14 mouse cellular contexts compared by ENCODE assay signal in genomic region chr4:136259916-136260315, GRCm38 (mm10). TPM values are rescaled to one million over a fixed set of nuclear protein-coding genes. Genes with fewer than 3 reads are reported as not detected.
DNase-seq lines count a peak whose midpoint lies in the region; ATAC-seq and TF ChIP-seq lines count a peak whose summit lies in the region.
"Had no signal": no experiment of that assay in that cellular context is flagged by ENCODE, and none has a peak within 500 bp of the region (broad histone marks: within the 10 kb centered on the region; RNA-seq: fewer than 3 reads in every experiment).

No protein-coding gene starts in this region.

- H3K4me3 ChIP-seq in gastrocnemius, adult 2 months = no peak overlapping the region
- H3K4me3 ChIP-seq in heart, embryonic 14.5 days (ENCODE audit: control insufficient read depth in 1 of 2, insufficient read depth in 1 of 2, low read depth in 1 of 2, low read length in 2 of 2) = no peak overlapping the region
- H3K4me3 ChIP-seq in heart, embryonic 11.5 days (ENCODE audit: low read depth, low read length) = no peak overlapping the region
- no peak overlapping the region for H3K4me3 ChIP-seq in liver, adult 2 months (ENCODE audit: insufficient read depth, low read depth, low read length)
- no peak overlapping the region for H3K4me3 ChIP-seq in liver, embryonic 11.5 days (ENCODE audit: low read depth, low read length)
- no peak overlapping the region for H3K4me3 ChIP-seq in ES-E14 (ENCODE audit: insufficient read depth in 1 of 2, low read depth in 1 of 2, low read length in 2 of 2, poor library complexity in 1 of 2, severe bottlenecking in 1 of 2)
- H3K4me3 ChIP-seq: embryonic facial prominence, embryonic 15.5 days; forebrain, embryonic 15.5 days; heart, embryonic 10.5 days; hindbrain, embryonic 15.5 days had no signal

- 58% methylated on average over 3 of the region's 3 CpGs for WGBS in heart, embryonic 14.5 days
- 62% methylated on average over 3 of the region's 3 CpGs for WGBS in heart, embryonic 11.5 days (ENCODE audit: insufficient replicate concordance)
- WGBS in liver, adult 2 months = 65% methylated on average over 3 of the region's 3 CpGs
- 62% methylated on average over 3 of the region's 3 CpGs for WGBS in liver, embryonic 11.5 days

- H3K4me1 ChIP-seq in heart, embryonic 14.5 days (ENCODE audit: control insufficient read depth in 2 of 2, insufficient read depth in 2 of 2, low read length in 2 of 2) = peaks cover 11 to 15% of the 10 kb centered on the region in 2 experiments; a peak in 3 of 4 replicates
- H3K4me1 ChIP-seq in heart, embryonic 11.5 days (ENCODE audit: control insufficient read depth, insufficient read depth, low read length) = peaks cover 5% of the 10 kb centered on the region; the same call in 1 of the 2 replicates
- peaks cover 10% of the 10 kb centered on the region for H3K4me1 ChIP-seq in liver, adult 2 months (ENCODE audit: control insufficient read depth, insufficient read depth, low read length)
- H3K4me1 ChIP-seq in liver, embryonic 11.5 days (replicated peaks; ENCODE audit: control insufficient read depth, insufficient read depth, low read length) = peaks cover 9% of the 10 kb centered on the region
- H3K4me1 ChIP-seq in ES-E14 (ENCODE audit: control insufficient read depth in 2 of 2, insufficient read depth in 2 of 2, low read length in 2 of 2, poor library complexity in 1 of 2) = peaks cover 3 to 14% of the 10 kb centered on the region in 2 experiments
- H3K4me1 ChIP-seq: embryonic facial prominence, embryonic 15.5 days had no signal

- no peak for DNase-seq in gastrocnemius, adult 2 months
- no peak for DNase-seq in gastrocnemius, postnatal 25 days
- no peak for DNase-seq in liver, adult 2 months (ENCODE audit: extremely low read depth, low read depth, low spot score)
- no peak for DNase-seq in liver, embryonic 11.5 days (ENCODE audit: low spot score)
- no peak for DNase-seq in ES-E14 (ENCODE audit: low read depth, low spot score)

- no peak for TF ChIP-seq CTCF in gastrocnemius, adult 2 months (IDR thresholded peaks at IDR 0.05)
- TF ChIP-seq CTCF in liver, adult 2 months (IDR thresholded peaks at IDR 0.05; ENCODE audit: low read depth, low read length) = no peak

- H3K27ac ChIP-seq in gastrocnemius, adult 2 months = peak overlapping the region; percentile 79
- peak overlapping the region; percentile 44 to 76; a peak in 2 of 4 replicates for H3K27ac ChIP-seq in heart, embryonic 14.5 days (replicated peaks in 1 of 2; ENCODE audit: control insufficient read depth in 1 of 2, insufficient read depth in 1 of 2, low read depth in 2 of 2, low read length in 2 of 2)
- H3K27ac ChIP-seq in heart, embryonic 11.5 days (ENCODE audit: low read depth, low read length) = no peak overlapping the region
- peak overlapping the region; percentile 62 for H3K27ac ChIP-seq in liver, adult 2 months (replicated peaks; ENCODE audit: insufficient read depth, low read depth, low read length)
- no peak overlapping the region for H3K27ac ChIP-seq in liver, embryonic 11.5 days (ENCODE audit: low read depth, low read length)
- H3K27ac ChIP-seq in ES-E14 (ENCODE audit: insufficient read depth, low read depth, low read length, poor library complexity, severe bottlenecking) = peak overlapping the region; percentile 34; the same call in 1 of the 2 replicates
- H3K27ac ChIP-seq: embryonic facial prominence, embryonic 15.5 days; forebrain, embryonic 15.5 days; hindbrain, embryonic 15.5 days had no signal

- intact Hi-C loops in gastrocnemius, adult 2 months (cut with DNase I) = loop anchor here (2.0 kb wide), 1 partner anchor 65 kb away; no protein-coding TSS in a partner anchor

- H3K9me3 ChIP-seq in heart, embryonic 14.5 days (ENCODE audit: control insufficient read depth, low read length) = no peaks in the 10 kb centered on the region
- H3K9me3 ChIP-seq in heart, embryonic 11.5 days (replicated peaks; ENCODE audit: control insufficient read depth, low read length) = no peaks in the 10 kb centered on the region
- H3K9me3 ChIP-seq in liver, embryonic 11.5 days (ENCODE audit: control insufficient read depth, low read length) = no peaks in the 10 kb centered on the region
- H3K9me3 ChIP-seq in ES-E14 (ENCODE audit: control insufficient read depth, insufficient read depth, low read depth, low read length) = no peaks in the 10 kb centered on the region
- H3K9me3 ChIP-seq: embryonic facial prominence, embryonic 15.5 days; forebrain, embryonic 15.5 days; heart, embryonic 10.5 days; hindbrain, embryonic 15.5 days had no signal

- H3K79me2 ChIP-seq in liver, adult 2 months (ENCODE audit: control insufficient read depth, insufficient read depth, low read length) = no peaks in the 10 kb centered on the region

- no peak overlapping the region for H3K9ac ChIP-seq in heart, embryonic 14.5 days (ENCODE audit: low read length)
- no peak overlapping the region for H3K9ac ChIP-seq in heart, embryonic 11.5 days (ENCODE audit: low read depth, low read length)
- H3K9ac ChIP-seq in liver, adult 2 months (ENCODE audit: low read depth, low read length) = no peak overlapping the region
- no peak overlapping the region for H3K9ac ChIP-seq in liver, embryonic 11.5 days (ENCODE audit: low read depth, low read length)
- no peak overlapping the region for H3K9ac ChIP-seq in ES-E14 (ENCODE audit: insufficient read depth, low read depth, low read length, poor library complexity, severe bottlenecking)
- H3K9ac ChIP-seq: embryonic facial prominence, embryonic 15.5 days; hindbrain, embryonic 15.5 days had no signal

- peaks cover 9% of the 10 kb centered on the region for H3K36me3 ChIP-seq in heart, embryonic 14.5 days (ENCODE audit: control insufficient read depth, insufficient read depth, low read length)
- H3K36me3 ChIP-seq in heart, embryonic 11.5 days (ENCODE audit: control insufficient read depth, insufficient read depth, low read length) = no peaks in the 10 kb centered on the region
- no peaks in the 10 kb centered on the region for H3K36me3 ChIP-seq in liver, adult 2 months (ENCODE audit: control insufficient read depth, insufficient read depth, low read length)
- H3K36me3 ChIP-seq in liver, embryonic 11.5 days (ENCODE audit: control insufficient read depth, insufficient read depth, low read length) = no peaks in the 10 kb centered on the region
- H3K36me3 ChIP-seq in ES-E14 (ENCODE audit: control insufficient read depth, insufficient read depth, low read length, poor library complexity, severe bottlenecking) = peaks cover 47% of the 10 kb centered on the region
- H3K36me3 ChIP-seq: embryonic facial prominence, embryonic 15.5 days; forebrain, embryonic 15.5 days; hindbrain, embryonic 15.5 days had no signal

- no peak overlapping the region for H3K4me2 ChIP-seq in heart, embryonic 14.5 days (ENCODE audit: low read length)
- H3K4me2 ChIP-seq in heart, embryonic 11.5 days = no peak overlapping the region
- no peak overlapping the region for H3K4me2 ChIP-seq in liver, embryonic 11.5 days
- H3K4me2 ChIP-seq: embryonic facial prominence, embryonic 15.5 days; forebrain, embryonic 15.5 days had no signal

- no peak for ATAC-seq in heart, embryonic 14.5 days (ENCODE audit: insufficient number of reproducible peaks, insufficient read depth, low FRiP score, low read depth)
- no peak for ATAC-seq in heart, embryonic 11.5 days (replicated peaks; ENCODE audit: insufficient number of reproducible peaks, low FRiP score, low TSS enrichment)
- no peak for ATAC-seq in liver, embryonic 11.5 days (replicated peaks; ENCODE audit: low FRiP score)
- no peak for ATAC-seq in erythroblast, adult 5-6 weeks (replicated peaks; ENCODE audit: low FRiP score, poor library complexity, severe bottlenecking)

- in situ Hi-C loops in ES-E14 (cut with MboI; ENCODE audit: low sequenced_read_pairs in 2 of 2, unreplicated experiment in 2 of 2) = no loop called here

- no peaks in the 10 kb centered on the region for H3K27me3 ChIP-seq in heart, embryonic 14.5 days (ENCODE audit: control insufficient read depth, insufficient read depth, low read length)
- no peaks in the 10 kb centered on the region for H3K27me3 ChIP-seq in heart, embryonic 11.5 days (ENCODE audit: control insufficient read depth, insufficient read depth, low read length)
- H3K27me3 ChIP-seq in liver, adult 2 months (ENCODE audit: control insufficient read depth, insufficient read depth, low read length) = no peaks in the 10 kb centered on the region
- H3K27me3 ChIP-seq in liver, embryonic 11.5 days (replicated peaks; ENCODE audit: control insufficient read depth, insufficient read depth, low read length) = peaks cover 3% of the 10 kb centered on the region
- H3K27me3 ChIP-seq: embryonic facial prominence, embryonic 15.5 days; forebrain, embryonic 15.5 days; hindbrain, embryonic 15.5 days had no signal

- no peak for TF ChIP-seq POLR2A in liver, adult 2 months (IDR thresholded peaks at IDR 0.05; ENCODE audit: extremely low read depth, insufficient read depth, low read length)

RNA-seq across cellular contexts. Expression of gene Tcea3, which starts 12.4 kb away (rescaled TPM):
- total RNA-seq in gastrocnemius, adult 2 months (2021) = 100 to 1,000 TPM; 344 to 373 TPM
- 100 to 1,000 TPM; 234 to 298 TPM for total RNA-seq in gastrocnemius, postnatal 25 days (2021)
- polyA plus RNA-seq in heart, embryonic 14.5 days (2014; fragmentation: Nextera tagmentation; extraction: Ambion mirVana) = 64.7 and 74.6 TPM in 2 replicates
- 56.4 and 56.7 TPM in 2 replicates for polyA plus RNA-seq in heart, embryonic 11.5 days (2014; fragmentation: Nextera tagmentation; extraction: Ambion mirVana)
- 34.8 and 39.3 TPM in 2 replicates for total RNA-seq in liver, adult 2 months (2014; rRNA removed)
- 20.1 and 28.9 TPM in 2 replicates for polyA plus RNA-seq in liver, adult 2 months (2012; rRNA removed)
- polyA plus RNA-seq in liver, embryonic 11.5 days (2014; fragmentation: Nextera tagmentation; extraction: Ambion mirVana) = 16.4 and 17.3 TPM in 2 replicates
- 75.1 and 104 TPM in 2 replicates for total RNA-seq in ES-E14 (2012; rRNA removed)
- total RNA-seq in erythroblast, adult 5-6 weeks (2015; ENCODE audit: low replicate concordance) = not detected in 2 replicates
- total RNA-seq in erythroblast, adult 5-6 weeks (2017; ENCODE audit: low replicate concordance) = not detected in 2 replicates
- total RNA-seq: common myeloid progenitor, adult 5-6 weeks had no signal

RNA-seq across cellular contexts. Expression of gene Zfp46, which starts 24.6 kb away (rescaled TPM):
- total RNA-seq in gastrocnemius, adult 2 months (2021) = 10 to 100 TPM; 21.0 to 36.7 TPM
- 10 to 100 TPM; 25.4 to 26.1 TPM for total RNA-seq in gastrocnemius, postnatal 25 days (2021)
- 23.1 and 27.6 TPM in 2 replicates for polyA plus RNA-seq in heart, embryonic 14.5 days (2014; fragmentation: Nextera tagmentation; extraction: Ambion mirVana)
- polyA plus RNA-seq in heart, embryonic 11.5 days (2014; fragmentation: Nextera tagmentation; extraction: Ambion mirVana) = 18.4 and 20.6 TPM in 2 replicates
- 2.6 TPM in 2 replicates for total RNA-seq in liver, adult 2 months (2014; rRNA removed)
- polyA plus RNA-seq in liver, adult 2 months (2012; rRNA removed) = 2.9 and 3.1 TPM in 2 replicates
- 10.5 and 11.9 TPM in 2 replicates for polyA plus RNA-seq in liver, embryonic 11.5 days (2014; fragmentation: Nextera tagmentation; extraction: Ambion mirVana)
- 5.8 and 6.1 TPM in 2 replicates for total RNA-seq in ES-E14 (2012; rRNA removed)
- total RNA-seq in erythroblast, adult 5-6 weeks (2015; ENCODE audit: low replicate concordance) = 2.5 and 2.7 TPM in 2 replicates
- 2.8 and 7.0 TPM in 2 replicates for total RNA-seq in erythroblast, adult 5-6 weeks (2017; ENCODE audit: low replicate concordance)

RNA-seq across cellular contexts. Expression of gene Hnrnpr, which starts 50.8 kb away (rescaled TPM):
- total RNA-seq in gastrocnemius, adult 2 months (2021) = 10 to 100 TPM; 20.9 to 27.0 TPM
- total RNA-seq in gastrocnemius, postnatal 25 days (2021) = 10 to 100 TPM; 19.7 to 20.1 TPM
- 85.3 and 88.8 TPM in 2 replicates for polyA plus RNA-seq in heart, embryonic 14.5 days (2014; fragmentation: Nextera tagmentation; extraction: Ambion mirVana)
- 85.8 and 87.1 TPM in 2 replicates for polyA plus RNA-seq in heart, embryonic 11.5 days (2014; fragmentation: Nextera tagmentation; extraction: Ambion mirVana)
- 16.7 and 22.9 TPM in 2 replicates for total RNA-seq in liver, adult 2 months (2014; rRNA removed)
- 5.0 and 5.7 TPM in 2 replicates for polyA plus RNA-seq in liver, adult 2 months (2012; rRNA removed)
- 99.3 and 101 TPM in 2 replicates for polyA plus RNA-seq in liver, embryonic 11.5 days (2014; fragmentation: Nextera tagmentation; extraction: Ambion mirVana)
- total RNA-seq in ES-E14 (2012; rRNA removed) = 58.1 and 73.4 TPM in 2 replicates
- 41.1 and 67.9 TPM in 2 replicates for total RNA-seq in erythroblast, adult 5-6 weeks (2015; ENCODE audit: low replicate concordance)
- total RNA-seq in erythroblast, adult 5-6 weeks (2017; ENCODE audit: low replicate concordance) = 112 and 119 TPM in 2 replicates

RNA-seq across cellular contexts. Expression of gene Asap3, which starts 53.8 kb away (rescaled TPM):
- 1 to 10 TPM; 1.5 to 2.5 TPM for total RNA-seq in gastrocnemius, adult 2 months (2021)
- 1 to 10 TPM; 2.8 to 3.0 TPM for total RNA-seq in gastrocnemius, postnatal 25 days (2021)
- 1.3 and 1.5 TPM in 2 replicates for polyA plus RNA-seq in heart, embryonic 14.5 days (2014; fragmentation: Nextera tagmentation; extraction: Ambion mirVana)
- polyA plus RNA-seq in heart, embryonic 11.5 days (2014; fragmentation: Nextera tagmentation; extraction: Ambion mirVana) = 1.8 and 2.1 TPM in 2 replicates
- 3.3 and 5.6 TPM in 2 replicates for total RNA-seq in liver, adult 2 months (2014; rRNA removed)
- polyA plus RNA-seq in liver, adult 2 months (2012; rRNA removed) = 5.2 and 5.8 TPM in 2 replicates
- 1.8 and 2.9 TPM in 2 replicates for polyA plus RNA-seq in liver, embryonic 11.5 days (2014; fragmentation: Nextera tagmentation; extraction: Ambion mirVana)
- total RNA-seq in ES-E14 (2012; rRNA removed) = 4.7 and 8.1 TPM in 2 replicates
- total RNA-seq in erythroblast, adult 5-6 weeks (2015; ENCODE audit: low replicate concordance) = 0.19 TPM in 1 of 2 replicates, not detected in the other
- total RNA-seq in erythroblast, adult 5-6 weeks (2017; ENCODE audit: low replicate concordance) = 0.43 TPM in 1 of 2 replicates, not detected in the other
- total RNA-seq: common myeloid progenitor, adult 5-6 weeks had no signal
- polyA plus RNA-seq: CD4-positive, CD25-positive, alpha-beta regulatory T cell, adult 4 months had no signal

Comparison
In these comparisons a context has a peak if more than half of its experiments do, and no peak if none do; other contexts are left out.
1. H3K27ac ChIP-seq: peak in gastrocnemius, adult 2 months (single experiment), heart, embryonic 14.5 days (2 of 2), liver, adult 2 months (single experiment) and ES-E14 (single experiment); none in heart, embryonic 11.5 days (single experiment) and liver, embryonic 11.5 days (single experiment).
2. RNA of gene Tcea3, which starts 12.4 kb away (total RNA-seq): 344 to 373 TPM in gastrocnemius, adult 2 months, 234 to 298 TPM in gastrocnemius, postnatal 25 days, 75.1 to 104 TPM in ES-E14 and 34.8 to 39.3 TPM in liver, adult 2 months; not detected in erythroblast, adult 5-6 weeks; every median in the first group is over 10 times any median in the second.